Mouse (Mus musculus) T-helper 17 cell (primary cell): ENCODE measurements at regions not wholly inside any gene's neighbourhood (a gene's known extent, or its start where the extent isn't known, plus 50 kb on each side); places are given as distances from the start of the nearest gene placed in this dataset.

Experiments
- in situ Hi-C, 2 experiments: fragments of 300-600 bp; cut with MboI, MseI; formaldehyde crosslinking; loops; 1 replicate in 1 of 2; 2 replicates in 1 of 2; pipeline ENCODE4 v1.15.1; 2025; ENCODE audit warnings: high pct_unique_total_duplicates in 2 of 2

- in situ Hi-C loops = no loop called here
These were observed 343.7 kb upstream of the Fam98a start for GRCm38 (mm10) chr17:75895436-75895835.

- in situ Hi-C loops = no loop called here
These were observed 343.2 kb upstream of the Fam98a start for GRCm38 (mm10) chr17:75894934-75895333.

- in situ Hi-C loops = no loop called here
These were observed 341.8 kb upstream of the Fam98a start for GRCm38 (mm10) chr17:75893559-75893958.

- in situ Hi-C loops = no loop called here
These were observed 340.4 kb upstream of the Fam98a start for GRCm38 (mm10) chr17:75892156-75892555.

GRCm38 (mm10) chr17:75891564-75891963, 339.8 kb upstream of the Fam98a start:
- in situ Hi-C loops = no loop called here

- in situ Hi-C loops = no loop called here
These were observed 326.1 kb upstream of the Fam98a start for GRCm38 (mm10) chr17:75877848-75878247.

- in situ Hi-C loops = no loop called here
These were observed 325.1 kb upstream of the Fam98a start for GRCm38 (mm10) chr17:75876895-75877294.

GRCm38 (mm10) chr17:75874535-75874934, 322.8 kb upstream of the Fam98a start:
- in situ Hi-C loops = no loop called here

GRCm38 (mm10) chr17:75870492-75870891, 318.7 kb upstream of the Fam98a start:
- in situ Hi-C loops = no loop called here

GRCm38 (mm10) chr17:75857015-75857414, 305.3 kb upstream of the Fam98a start:
- in situ Hi-C loops = no loop called here

- in situ Hi-C loops = no loop called here
These were observed 264.4 kb upstream of the Fam98a start for GRCm38 (mm10) chr17:75815997-75816626.

GRCm38 (mm10) chr17:75812163-75812562, 260.4 kb upstream of the Fam98a start:
- in situ Hi-C loops = no loop called here

GRCm38 (mm10) chr17:75808524-75809326, 257.0 kb upstream of the Fam98a start:
- in situ Hi-C loops = no loop called here

GRCm38 (mm10) chr17:75808025-75808424, 256.3 kb upstream of the Fam98a start:
- in situ Hi-C loops = no loop called here

GRCm38 (mm10) chr17:75804358-75804757, 252.6 kb upstream of the Fam98a start:
- in situ Hi-C loops = no loop called here

- in situ Hi-C loops = no loop called here
These were observed 244.6 kb upstream of the Fam98a start for GRCm38 (mm10) chr17:75796380-75796779.

GRCm38 (mm10) chr17:75795772-75796171, 244.0 kb upstream of the Fam98a start:
- in situ Hi-C loops = no loop called here

GRCm38 (mm10) chr17:75779770-75780169, 228.0 kb upstream of the Fam98a start:
- in situ Hi-C loops = loop anchor here in 1 of 2 experiments (5.0 kb wide), 1 partner anchor 68 kb away; no protein-coding TSS in a partner anchor

GRCm38 (mm10) chr17:75776611-75777010, 224.9 kb upstream of the Fam98a start:
- in situ Hi-C loops = no loop called here

- in situ Hi-C loops = no loop called here
These were observed 223.8 kb upstream of the Fam98a start for GRCm38 (mm10) chr17:75775518-75775917.

- in situ Hi-C loops = no loop called here
These were observed 221.1 kb upstream of the Fam98a start for GRCm38 (mm10) chr17:75772861-75773260.

GRCm38 (mm10) chr17:75768654-75769053, 216.9 kb upstream of the Fam98a start:
- in situ Hi-C loops = no loop called here

- in situ Hi-C loops = no loop called here
These were observed 211.6 kb upstream of the Fam98a start for GRCm38 (mm10) chr17:75763391-75763790.
